Mouse (Mus musculus) C2C12 (cell line): ENCODE measurements around the gene Ggcx.

ENCODE experiments used
- CEBPB ChIP-seq: IDR thresholded peaks from one replicate; pipeline ENCODE4 v1.6.1; 2011; ENCODE audit warnings: low read depth, mild to moderate bottlenecking, control low read depth, moderate library complexity
- CTCF ChIP-seq: IDR thresholded peaks from one replicate; pipeline ENCODE4 v1.5.1; 2011; ENCODE audit not compliant: control insufficient read depth, insufficient read depth, insufficient read length
- MAX ChIP-seq: IDR thresholded peaks from one replicate; pipeline ENCODE4 v1.6.1; 2011; ENCODE audit warnings: mild to moderate bottlenecking, control low read depth
- USF1 ChIP-seq: IDR thresholded peaks from one replicate; pipeline ENCODE4 v1.6.1; 2011; ENCODE audit warnings: low read depth, mild to moderate bottlenecking, control low read depth, moderate library complexity

GRCm38 (mm10) chr6:72458921-72459320, 44.8 kb downstream of the Ggcx start:
- TF ChIP-seq CTCF (no peak), USF1 (no peak), CEBPB (no peak), MAX (no peak)
